In the genomic region with DNA sequence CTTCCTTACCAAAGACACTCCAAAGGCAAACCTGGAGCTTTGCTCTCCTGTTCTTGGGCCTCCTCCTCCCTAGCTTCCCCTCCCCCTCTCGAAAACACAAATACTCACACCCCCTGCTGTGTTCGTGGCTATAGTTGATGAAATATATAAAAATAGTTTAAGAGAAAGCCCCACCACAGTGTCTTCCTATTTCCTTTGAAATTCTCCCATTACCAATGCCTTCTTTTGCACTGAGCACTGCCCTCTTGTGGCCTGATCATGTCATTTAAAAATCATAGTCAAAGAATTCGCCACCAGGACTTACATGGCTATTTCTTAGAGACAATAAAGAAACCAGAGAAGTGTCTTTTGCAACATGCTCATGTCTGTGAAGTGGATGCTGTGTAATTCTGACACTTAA, we compare ENCODE assay signal across 9 mouse cellular contexts.
DNase-seq lines count a peak whose midpoint lies in the region; ATAC-seq and TF ChIP-seq lines count a peak whose summit lies in the region.
"Had no signal": no experiment of that assay in that cellular context is flagged by ENCODE, and none has a peak within 500 bp of the region (broad histone marks: within the 10 kb centered on the region; RNA-seq: fewer than 3 reads in every experiment).

No protein-coding gene starts in this region.

- no peaks in the 10 kb centered on the region for H3K4me1 ChIP-seq in hindbrain, embryonic 10.5 days (replicated peaks)
- H3K4me1 ChIP-seq in hindbrain, embryonic 16.5 days (ENCODE audit: control insufficient read depth, insufficient read depth, low read depth, low read length) = no peaks in the 10 kb centered on the region
- no peaks in the 10 kb centered on the region for H3K4me1 ChIP-seq in ES-E14 (ENCODE audit: control insufficient read depth in 2 of 2, insufficient read depth in 2 of 2, low read length in 2 of 2, poor library complexity in 1 of 2)
- H3K4me1 ChIP-seq: megakaryocyte, embryonic 14.5 days had no signal

- no peak overlapping the region for H3K9ac ChIP-seq in hindbrain, embryonic 16.5 days (ENCODE audit: low read depth, low read length)
- no peak overlapping the region for H3K9ac ChIP-seq in ES-E14 (ENCODE audit: insufficient read depth, low read depth, low read length, poor library complexity, severe bottlenecking)

- peak; percentile 27 for DNase-seq in hindbrain, embryonic 10.5 days (ENCODE audit: low spot score)
- peak; percentile 50 for DNase-seq in 416B (ENCODE audit: low read depth)
- peak; percentile 33 for DNase-seq in ES-E14 (ENCODE audit: low read depth, low spot score)
- peak; percentile 23 for DNase-seq in embryo, embryonic 9.5 days (ENCODE audit: extremely low spot score)
- DNase-seq in left cerebral cortex, postnatal 25 days (ENCODE audit: low spot score in 2 of 2) = peak; percentile 56 to 67
- DNase-seq in right cerebral cortex, postnatal 4 days = peak; percentile 73

- intact Hi-C loops in left cerebral cortex, postnatal 25 days (cut with DNase I) = loop anchor here (5.0 to 10.0 kb wide), 3 partner anchors 145 to 802 kb away; no protein-coding TSS in a partner anchor

- WGBS in hindbrain, embryonic 10.5 days = 30% methylated on average over 3 of the region's 3 CpGs
- WGBS in hindbrain, embryonic 16.5 days = 18% methylated on average over 3 of the region's 3 CpGs

- H3K27me3 ChIP-seq in hindbrain, embryonic 10.5 days (ENCODE audit: insufficient read depth, poor library complexity, severe bottlenecking) = no peaks in the 10 kb centered on the region
- no peaks in the 10 kb centered on the region for H3K27me3 ChIP-seq in hindbrain, embryonic 16.5 days (replicated peaks; ENCODE audit: control insufficient read depth, insufficient read depth, low read length)
- H3K27me3 ChIP-seq: megakaryocyte, embryonic 14.5 days had no signal

- in situ Hi-C loops in ES-E14 (cut with MboI; ENCODE audit: low sequenced_read_pairs in 2 of 2, unreplicated experiment in 2 of 2) = no loop called here

- no peak for ATAC-seq in hindbrain, embryonic 16.5 days
- ATAC-seq in inflammation-experienced regulatory T-cells, adult 6 months = no peak

- H3K4me3 ChIP-seq in hindbrain, embryonic 10.5 days = no peak overlapping the region
- no peak overlapping the region for H3K4me3 ChIP-seq in hindbrain, embryonic 16.5 days (ENCODE audit: low read length)
- H3K4me3 ChIP-seq in ES-E14 (ENCODE audit: insufficient read depth in 1 of 2, low read depth in 1 of 2, low read length in 2 of 2, poor library complexity in 1 of 2, severe bottlenecking in 1 of 2) = no peak overlapping the region
- H3K4me3 ChIP-seq: megakaryocyte, embryonic 14.5 days had no signal

- no peaks in the 10 kb centered on the region for H3K36me3 ChIP-seq in hindbrain, embryonic 10.5 days
- no peaks in the 10 kb centered on the region for H3K36me3 ChIP-seq in hindbrain, embryonic 16.5 days (ENCODE audit: control insufficient read depth, insufficient read depth, low read length)
- H3K36me3 ChIP-seq in ES-E14 (ENCODE audit: control insufficient read depth, insufficient read depth, low read length, poor library complexity, severe bottlenecking) = no peaks in the 10 kb centered on the region

- no peak overlapping the region for H3K27ac ChIP-seq in hindbrain, embryonic 10.5 days
- no peak overlapping the region for H3K27ac ChIP-seq in hindbrain, embryonic 16.5 days (ENCODE audit: low read depth, low read length)
- no peak overlapping the region for H3K27ac ChIP-seq in ES-E14 (ENCODE audit: insufficient read depth, low read depth, low read length, poor library complexity, severe bottlenecking)

- no peak overlapping the region for H3K4me2 ChIP-seq in hindbrain, embryonic 16.5 days (ENCODE audit: low read length)

- no peaks in the 10 kb centered on the region for H3K9me3 ChIP-seq in hindbrain, embryonic 10.5 days
- no peaks in the 10 kb centered on the region for H3K9me3 ChIP-seq in hindbrain, embryonic 16.5 days (ENCODE audit: control insufficient read depth, low read length)
- H3K9me3 ChIP-seq in ES-E14 (ENCODE audit: control insufficient read depth, insufficient read depth, low read depth, low read length) = no peaks in the 10 kb centered on the region

TF ChIP-seq in ES-E14, 5 proteins besides CTCF, POLR2A, EP300 and RAD21:
- TF ChIP-seq ZC3H11A (IDR thresholded peaks at IDR 0.05; ENCODE audit: borderline replicate concordance, low read depth, low read length) = peak; percentile 32; the same call in 1 of the 2 replicates
- no peak for TF ChIP-seq HCFC1 (IDR thresholded peaks at IDR 0.05; ENCODE audit: borderline replicate concordance, insufficient read depth, low read length)

Comparison
In these comparisons a context has a peak if more than half of its experiments do, and no peak if none do; other contexts are left out.
1. DNase-seq: peak in every context shown above with its lines; median percentile 73 in right cerebral cortex, postnatal 4 days; 62 in left cerebral cortex, postnatal 25 days; 50 in 416B; 33 in ES-E14; 27 in hindbrain, embryonic 10.5 days; 23 in embryo, embryonic 9.5 days.